21 mouse cellular contexts compared by ENCODE assay signal in the genomic region with DNA sequence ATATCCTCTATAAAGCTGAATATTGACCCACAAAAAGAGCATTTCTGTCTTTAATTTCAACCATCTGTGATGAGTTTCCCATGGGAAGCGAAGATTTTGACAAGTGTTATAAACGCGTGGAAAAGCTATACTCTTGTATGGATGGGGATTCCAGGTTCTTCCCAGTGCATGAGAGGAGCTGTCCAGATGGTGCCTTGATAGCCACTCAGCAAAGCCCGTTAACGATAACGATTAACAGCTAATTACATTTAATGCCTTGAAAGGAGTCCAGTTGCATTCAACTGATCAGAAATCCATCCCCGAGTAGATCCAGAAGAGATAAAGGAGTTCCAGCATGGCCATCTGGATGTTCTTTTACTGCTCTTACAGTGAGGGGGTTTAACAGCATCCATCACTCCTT.
DNase-seq lines count a peak whose midpoint lies in the region; ATAC-seq and TF ChIP-seq lines count a peak whose summit lies in the region.
"Had no signal": no experiment of that assay in that cellular context is flagged by ENCODE, and none has a peak within 500 bp of the region (broad histone marks: within the 10 kb centered on the region; RNA-seq: fewer than 3 reads in every experiment).

No protein-coding gene starts in this region.

- H3K9ac ChIP-seq in forebrain, embryonic 13.5 days = no peak overlapping the region
- no peak overlapping the region for H3K9ac ChIP-seq in forebrain, postnatal 0 days
- no peak overlapping the region for H3K9ac ChIP-seq in midbrain, postnatal 0 days (replicated peaks; ENCODE audit: low read length, poor library complexity, severe bottlenecking)
- no peak overlapping the region for H3K9ac ChIP-seq in midbrain, embryonic 11.5 days (ENCODE audit: low read length)
- H3K9ac ChIP-seq: embryonic facial prominence, embryonic 15.5 days; hindbrain, embryonic 12.5 days; hindbrain, embryonic 15.5 days had no signal

- no peak overlapping the region for H3K4me3 ChIP-seq in forebrain, embryonic 13.5 days
- H3K4me3 ChIP-seq in forebrain, postnatal 0 days (ENCODE audit: low read depth, low read length) = no peak overlapping the region
- no peak overlapping the region for H3K4me3 ChIP-seq in midbrain, postnatal 0 days (ENCODE audit: low read depth, low read length)
- H3K4me3 ChIP-seq in midbrain, embryonic 11.5 days (ENCODE audit: low read depth, low read length) = no peak overlapping the region
- H3K4me3 ChIP-seq: embryonic facial prominence, embryonic 15.5 days; gastrocnemius, adult 2 months; hindbrain, embryonic 12.5 days; hindbrain, embryonic 15.5 days had no signal

- no peaks in the 10 kb centered on the region for H3K4me1 ChIP-seq in forebrain, embryonic 13.5 days
- H3K4me1 ChIP-seq in forebrain, postnatal 0 days (ENCODE audit: insufficient read depth) = no peaks in the 10 kb centered on the region
- H3K4me1 ChIP-seq in midbrain, postnatal 0 days (ENCODE audit: insufficient read depth, low read length) = no peaks in the 10 kb centered on the region
- no peaks in the 10 kb centered on the region for H3K4me1 ChIP-seq in midbrain, embryonic 11.5 days (ENCODE audit: control insufficient read depth, insufficient read depth, low read length)
- H3K4me1 ChIP-seq: embryonic facial prominence, embryonic 15.5 days; hindbrain, embryonic 12.5 days; hindbrain, embryonic 15.5 days had no signal

- 56% methylated on average over 7 of the region's 7 CpGs for WGBS in forebrain, embryonic 13.5 days
- 39% methylated on average over 7 of the region's 7 CpGs for WGBS in forebrain, postnatal 0 days
- 85% methylated on average over 7 of the region's 7 CpGs for WGBS in midbrain, postnatal 0 days
- 85% methylated on average over 7 of the region's 7 CpGs for WGBS in midbrain, embryonic 11.5 days

- no peak overlapping the region for H3K4me2 ChIP-seq in forebrain, embryonic 13.5 days
- no peak overlapping the region for H3K4me2 ChIP-seq in forebrain, postnatal 0 days (ENCODE audit: low read depth)
- H3K4me2 ChIP-seq in midbrain, postnatal 0 days (ENCODE audit: low read depth, low read length, poor library complexity, severe bottlenecking) = no peak overlapping the region
- no peak overlapping the region for H3K4me2 ChIP-seq in midbrain, embryonic 11.5 days
- H3K4me2 ChIP-seq: embryonic facial prominence, embryonic 15.5 days; heart, embryonic 11.5 days; hindbrain, embryonic 12.5 days; hindbrain, embryonic 15.5 days had no signal

- no peak overlapping the region for H3K27ac ChIP-seq in forebrain, embryonic 13.5 days
- H3K27ac ChIP-seq in forebrain, postnatal 0 days (ENCODE audit: low read depth, low read length) = no peak overlapping the region
- no peak overlapping the region for H3K27ac ChIP-seq in midbrain, postnatal 0 days (ENCODE audit: low read depth, low read length)
- H3K27ac ChIP-seq in midbrain, embryonic 11.5 days (ENCODE audit: low read depth, low read length) = no peak overlapping the region
- H3K27ac ChIP-seq: embryonic facial prominence, embryonic 15.5 days; gastrocnemius, adult 2 months; hindbrain, embryonic 12.5 days; hindbrain, embryonic 15.5 days had no signal

- peak; percentile 48; the same call in 1 of the 2 replicates for ATAC-seq in forebrain, embryonic 13.5 days
- ATAC-seq in forebrain, postnatal 0 days = no peak
- no peak for ATAC-seq in midbrain, postnatal 0 days (ENCODE audit: low FRiP score)
- ATAC-seq in midbrain, embryonic 11.5 days (ENCODE audit: low FRiP score) = no peak
- ATAC-seq: CD4-positive, CD25-positive, alpha-beta regulatory T cell, adult 4 months; forebrain, embryonic 16.5 days; intestine, postnatal 0 days had no signal

- no peak for DNase-seq in forebrain, postnatal 0 days
- peak; percentile 18 for DNase-seq in midbrain, postnatal 0 days (ENCODE audit: low spot score)
- no peak for DNase-seq in midbrain, embryonic 11.5 days (ENCODE audit: low spot score, missing footprints)
- peak; percentile 23 for DNase-seq in retina, embryonic 14.5 days (ENCODE audit: low spot score)
- no peak for DNase-seq in kidney, postnatal 10 days
- DNase-seq: adrenal gland, adult 2 months; adrenal gland, postnatal 14 days; cerebellum, adult 11-12 months; cerebellum, adult 8-10 months; cerebellum, postnatal 36 days; gastrocnemius, adult 2 months; gastrocnemius, postnatal 14 days; heart, adult 11 months had no signal

- H3K9me3 ChIP-seq in forebrain, embryonic 13.5 days (replicated peaks) = no peaks in the 10 kb centered on the region
- H3K9me3 ChIP-seq in forebrain, postnatal 0 days (ENCODE audit: low read length) = no peaks in the 10 kb centered on the region
- H3K9me3 ChIP-seq in midbrain, postnatal 0 days (ENCODE audit: low read length) = no peaks in the 10 kb centered on the region
- no peaks in the 10 kb centered on the region for H3K9me3 ChIP-seq in midbrain, embryonic 11.5 days (ENCODE audit: control insufficient read depth, low read length)
- H3K9me3 ChIP-seq: embryonic facial prominence, embryonic 15.5 days; hindbrain, embryonic 12.5 days; hindbrain, embryonic 15.5 days had no signal

- TF ChIP-seq CTCF in forebrain, postnatal 0 days (IDR thresholded peaks at IDR 0.05; ENCODE audit: low read depth) = no peak
- no peak for TF ChIP-seq CTCF in midbrain, postnatal 0 days (IDR thresholded peaks at IDR 0.05)

- no peaks in the 10 kb centered on the region for H3K27me3 ChIP-seq in forebrain, embryonic 13.5 days
- H3K27me3 ChIP-seq in forebrain, postnatal 0 days (ENCODE audit: insufficient read depth, low read length) = no peaks in the 10 kb centered on the region
- H3K27me3 ChIP-seq in midbrain, postnatal 0 days (ENCODE audit: insufficient read depth, low read length) = no peaks in the 10 kb centered on the region
- no peaks in the 10 kb centered on the region for H3K27me3 ChIP-seq in midbrain, embryonic 11.5 days (ENCODE audit: control insufficient read depth, insufficient read depth, low read length)
- H3K27me3 ChIP-seq: embryonic facial prominence, embryonic 15.5 days; hindbrain, embryonic 12.5 days; hindbrain, embryonic 15.5 days had no signal

- no peaks in the 10 kb centered on the region for H3K36me3 ChIP-seq in forebrain, embryonic 13.5 days (ENCODE audit: poor library complexity, severe bottlenecking)
- H3K36me3 ChIP-seq in forebrain, postnatal 0 days (ENCODE audit: insufficient read depth) = no peaks in the 10 kb centered on the region
- H3K36me3 ChIP-seq in midbrain, postnatal 0 days (ENCODE audit: insufficient read depth, low read length) = no peaks in the 10 kb centered on the region
- H3K36me3 ChIP-seq in midbrain, embryonic 11.5 days (ENCODE audit: control insufficient read depth, insufficient read depth, low read length) = no peaks in the 10 kb centered on the region
- H3K36me3 ChIP-seq: embryonic facial prominence, embryonic 15.5 days; hindbrain, embryonic 12.5 days; hindbrain, embryonic 15.5 days had no signal

Comparison
In these comparisons a context has a peak if more than half of its experiments do, and no peak if none do; other contexts are left out.
1. DNase-seq: peak in midbrain, postnatal 0 days (single experiment) and retina, embryonic 14.5 days (single experiment); none in forebrain, postnatal 0 days (single experiment), midbrain, embryonic 11.5 days (single experiment) and kidney, postnatal 10 days (single experiment).